Mouse (Mus musculus) cerebellum, adult 18-20 months (tissue): ENCODE results near the gene Ankrd34a.
"Not testable (repeated sequence)": the region's sequence is repeated elsewhere in the genome, so short reads cannot be mapped to it uniquely, and the experiment has no call there.

ENCODE experiments used
- DNase-seq, 2 experiments: peaks; one replicate each; pipeline ENCODE4 v3.0.0; 2021

The Ankrd34a gene

GRCm38 (mm10) chr3:96581141-96581540 is 15.3 kb upstream of the Ankrd34a start:
- DNase-seq = no peak

DNA sequence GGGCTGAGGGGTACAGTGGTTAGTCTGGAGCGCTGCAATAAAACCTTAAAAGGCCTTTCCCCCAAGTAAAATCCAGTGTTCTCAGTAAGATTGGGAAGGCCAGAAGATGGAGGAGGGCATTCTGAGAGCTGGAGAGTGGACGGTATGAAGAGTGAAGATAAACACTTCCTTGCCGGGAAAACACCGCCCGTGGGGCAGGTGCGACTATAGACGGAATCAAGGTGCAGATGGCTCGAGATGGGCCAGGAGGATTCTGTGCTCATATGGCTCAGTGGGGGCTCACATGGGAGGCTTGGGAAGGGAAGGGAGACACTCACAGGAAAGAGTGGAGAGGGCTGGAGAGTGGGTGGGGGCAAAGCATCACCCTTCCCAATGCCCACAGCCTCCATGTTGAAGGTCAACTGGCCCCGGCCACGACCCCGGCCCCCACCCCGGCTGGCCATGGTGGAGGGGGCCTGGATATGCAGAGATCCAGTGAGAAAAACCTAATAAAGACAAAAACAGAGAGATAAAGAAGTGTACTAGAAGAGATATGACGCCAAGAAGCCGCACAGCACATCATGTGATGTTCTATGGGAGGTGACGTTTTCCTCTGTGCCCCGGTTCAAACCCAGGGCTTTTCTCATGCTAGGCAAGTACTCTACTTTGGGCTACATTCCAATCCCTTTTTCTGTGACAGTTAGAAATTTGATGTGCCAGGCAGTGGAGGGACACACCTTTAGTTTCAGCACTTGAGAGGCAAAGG is 14.5 kb upstream of the Ankrd34a start:
- DNase-seq = no peak

GRCm38 (mm10) chr3:96583386-96583785 is 13.1 kb upstream of the Ankrd34a start:
- DNase-seq = no peak

GRCm38 (mm10) chr3:96590657-96591056 is 5.8 kb upstream of the Ankrd34a start:
- no peak for DNase-seq

DNA sequence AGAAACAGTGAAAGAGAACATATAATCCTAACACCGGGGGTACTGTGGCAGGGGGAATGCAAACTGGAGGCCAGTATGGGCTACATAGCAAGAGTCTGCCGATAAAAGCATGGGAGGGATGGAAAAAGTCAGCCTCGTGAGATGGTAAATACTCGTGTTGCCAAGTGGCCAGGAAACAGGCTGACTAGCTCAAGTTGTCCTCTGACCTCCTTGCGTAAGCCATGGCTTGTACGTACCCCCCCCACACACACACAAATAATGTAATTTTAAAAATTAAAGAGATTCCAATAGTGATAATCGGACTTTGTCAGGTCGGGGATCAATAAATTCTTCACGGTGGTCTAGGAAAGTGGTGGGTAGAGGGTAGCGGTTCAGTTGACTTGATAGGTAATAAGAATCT is 3.1 kb upstream of the Ankrd34a start:
- DNase-seq = peak in 1 of 2 experiments; percentile 52

GRCm38 (mm10) chr3:96593790-96594560 is 2.5 kb upstream of the Ankrd34a start, which contains the start of gene Polr3gl:
Gene Polr3gl (minus strand): TSS chr3:96594181.
- peak; percentile 96 to 98 for DNase-seq

GRCm38 (mm10) chr3:96594851-96595250 is 1.6 kb upstream of the Ankrd34a start:
- no peak for DNase-seq

GRCm38 (mm10) chr3:96595661-96596060 is 775 bp upstream of the Ankrd34a start:
- DNase-seq = peak; percentile 53 to 62

- DNase-seq = peak in 1 of 2 experiments; percentile 45
These were observed 419 bp downstream of the Ankrd34a start for GRCm38 (mm10) chr3:96596855-96597254.

- DNase-seq = peak; percentile 52 to 67
These were observed 1.0 kb downstream of the Ankrd34a start for GRCm38 (mm10) chr3:96597435-96597891.

DNA sequence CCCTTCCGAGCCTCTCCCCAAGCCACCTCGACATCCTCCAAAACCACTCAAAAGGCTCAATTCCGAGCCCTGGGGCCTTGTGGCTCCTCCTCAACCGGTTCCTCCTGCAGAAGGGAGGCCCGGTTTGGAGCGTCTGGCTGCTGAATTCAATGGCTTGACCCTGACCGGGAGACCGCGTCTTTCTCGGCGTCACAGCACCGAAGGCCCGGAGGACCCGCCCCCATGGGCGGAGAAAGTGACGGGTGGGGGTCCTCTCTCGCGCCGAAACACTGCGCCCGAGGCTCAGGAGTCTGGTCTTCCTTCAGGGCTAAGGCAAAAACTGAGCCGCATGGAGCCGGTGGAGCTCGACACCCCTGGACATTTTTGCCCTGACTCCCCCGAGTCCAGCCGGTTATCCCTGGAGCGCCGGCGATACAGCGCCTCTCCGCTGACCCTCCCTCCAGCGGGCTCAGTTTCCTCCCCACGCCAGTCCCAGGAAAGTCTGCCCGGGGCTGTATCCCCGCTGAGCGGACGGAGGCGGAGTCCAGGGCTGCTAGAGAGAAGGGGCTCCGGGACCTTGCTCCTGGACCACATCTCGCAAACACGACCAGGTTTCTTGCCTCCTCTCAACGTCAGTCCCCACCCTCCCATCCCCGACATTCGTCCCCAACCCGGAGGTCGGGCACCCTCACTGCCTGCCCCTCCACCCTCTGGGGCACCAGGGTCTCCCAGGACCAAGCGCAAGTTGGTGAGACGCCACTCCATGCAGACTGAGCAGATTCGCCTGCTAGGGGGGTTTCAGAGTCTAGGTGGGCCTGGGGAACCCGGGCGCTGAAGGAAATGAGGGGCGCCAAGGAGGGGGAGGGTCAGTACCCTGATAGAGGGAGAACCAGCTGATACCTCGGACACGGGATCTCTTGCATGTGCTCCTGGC is 2.0 kb downstream of the Ankrd34a start:
- peak; percentile 69 to 70 for DNase-seq

GRCm38 (mm10) chr3:96599069-96599393 is 2.6 kb downstream of the Ankrd34a start:
- DNase-seq = no peak

DNA sequence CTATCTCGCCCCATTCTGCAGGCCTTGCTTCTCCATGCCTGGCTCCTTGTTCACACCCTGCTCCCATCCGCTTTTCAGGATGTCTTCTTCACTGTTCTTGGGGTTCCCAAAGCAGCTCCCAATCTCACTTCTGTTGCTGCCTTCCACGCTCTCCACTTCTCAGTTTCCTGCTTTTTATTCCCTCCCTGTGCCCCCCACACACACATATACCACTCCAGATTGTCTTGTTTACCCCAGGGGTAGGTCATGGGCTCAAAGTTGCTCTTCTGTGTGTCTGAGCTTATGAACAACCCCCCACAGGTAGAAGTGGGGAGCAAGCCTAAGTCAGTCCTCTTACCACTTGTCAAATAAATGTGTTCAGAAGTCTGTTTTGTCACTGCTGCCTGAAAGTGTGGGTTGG is 3.0 kb downstream of the Ankrd34a start:
- DNase-seq = no peak

DNA sequence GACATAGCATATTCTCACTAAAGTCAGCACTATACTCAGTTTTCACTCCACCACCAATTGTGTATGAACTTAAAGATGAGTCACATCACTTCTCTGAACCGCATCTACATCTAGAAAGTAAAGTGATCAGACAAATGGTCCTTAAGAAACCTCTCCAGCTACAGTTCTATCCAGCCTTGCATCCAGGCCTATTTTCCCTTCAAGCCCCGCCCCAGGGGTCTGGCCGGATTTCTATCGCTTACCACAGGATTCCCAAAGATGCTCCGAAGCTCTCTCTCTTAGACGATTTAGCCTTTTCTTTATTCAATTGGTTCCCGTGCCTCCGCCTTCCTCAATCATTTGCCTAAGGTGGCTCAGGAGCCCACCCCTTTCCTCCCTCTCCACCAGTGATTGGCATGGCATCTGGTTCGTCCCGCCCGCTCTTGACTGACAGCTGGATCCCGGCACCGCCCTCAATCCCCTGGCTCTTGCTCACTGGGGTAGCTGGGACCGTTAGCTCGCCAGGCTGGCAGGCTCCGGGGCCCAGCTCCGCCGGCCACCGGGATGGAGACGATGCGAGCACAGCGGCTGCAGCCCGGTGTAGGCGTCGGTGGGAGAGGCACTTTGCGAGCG is 4.3 kb downstream of the Ankrd34a start, which contains the start of gene Lix1l:
TSS of gene Lix1l (plus strand) at position 511 of the 612 bp plus-strand sequence.
- peak; percentile 89 to 97 for DNase-seq

GRCm38 (mm10) chr3:96601251-96601787 is 4.9 kb downstream of the Ankrd34a start:
- DNase-seq = peak; percentile 76

DNA sequence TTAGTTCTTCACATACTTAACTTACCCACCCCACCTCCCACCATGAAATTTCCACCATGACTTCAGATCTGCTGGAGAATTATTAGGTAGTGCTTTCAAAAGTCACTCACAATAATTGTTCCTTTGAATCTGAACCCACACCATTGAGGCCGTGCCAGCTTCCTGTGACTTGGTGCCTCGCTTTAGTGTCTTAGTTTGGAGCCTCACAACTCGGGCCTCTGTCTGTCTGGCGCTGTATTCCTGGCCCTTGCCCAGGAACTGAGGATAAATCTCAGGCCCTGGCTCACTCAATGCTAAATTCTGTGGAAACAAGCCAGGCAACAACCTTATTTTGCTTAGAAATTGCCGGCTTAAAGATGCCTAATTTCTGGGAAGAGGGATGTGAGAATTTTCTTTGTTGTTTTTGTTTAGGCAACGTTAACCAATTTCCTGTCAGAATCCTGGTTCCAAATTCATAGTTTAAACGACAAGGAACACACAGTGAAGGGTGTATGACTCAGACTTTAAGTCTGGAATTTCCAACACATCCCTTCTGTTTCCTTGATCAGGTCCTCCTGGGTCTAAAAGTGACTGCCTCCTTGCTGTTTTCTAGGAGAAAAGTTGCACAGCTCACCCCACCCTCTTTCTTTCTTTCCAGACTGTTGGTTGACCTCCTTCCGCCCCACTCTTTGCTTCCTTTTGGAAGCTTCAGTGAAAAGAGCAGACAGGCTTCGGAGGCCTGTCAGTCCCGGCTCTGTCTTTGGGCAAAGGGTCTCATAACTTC is 5.7 kb downstream of the Ankrd34a start:
- DNase-seq = peak; percentile 39 to 51

DNA sequence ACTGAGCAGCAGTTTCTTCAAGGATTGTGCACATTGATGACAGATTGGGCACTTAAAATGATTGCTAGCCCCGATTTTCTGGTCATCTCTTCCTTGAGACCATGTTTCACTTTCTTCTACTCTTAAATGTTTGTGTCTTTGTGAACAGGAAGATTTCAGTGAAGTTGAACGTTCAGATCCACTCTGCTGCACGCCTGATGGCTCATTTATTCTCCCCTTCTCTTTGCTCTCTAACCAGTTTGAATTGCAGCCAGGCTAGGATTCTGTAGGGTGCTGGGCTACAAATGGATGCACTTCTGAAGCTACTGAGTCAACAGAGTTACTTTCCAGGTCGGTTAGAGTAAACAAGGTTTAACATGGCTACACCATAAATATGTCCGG is 6.3 kb downstream of the Ankrd34a start:
- no peak for DNase-seq

DNA sequence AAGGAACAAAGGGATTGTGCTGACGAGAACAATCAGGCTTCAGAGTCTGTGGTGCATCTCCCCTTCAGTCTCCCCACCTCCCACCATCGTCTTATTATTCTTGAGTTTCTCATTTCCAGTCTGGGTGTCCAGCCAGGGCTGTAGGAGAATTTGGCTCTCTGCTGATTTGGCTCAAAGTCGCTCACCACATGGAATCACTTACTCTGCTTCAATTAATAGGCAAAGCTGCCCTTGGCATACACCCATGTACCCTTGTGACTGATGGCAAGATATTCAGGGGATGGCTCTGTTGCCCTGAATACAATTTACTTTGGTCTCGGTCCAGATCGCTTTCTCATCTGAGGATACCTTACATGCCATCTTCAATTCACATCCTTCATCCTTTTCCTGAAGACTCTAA is 6.9 kb downstream of the Ankrd34a start:
- DNase-seq = peak; percentile 49 to 60

DNA sequence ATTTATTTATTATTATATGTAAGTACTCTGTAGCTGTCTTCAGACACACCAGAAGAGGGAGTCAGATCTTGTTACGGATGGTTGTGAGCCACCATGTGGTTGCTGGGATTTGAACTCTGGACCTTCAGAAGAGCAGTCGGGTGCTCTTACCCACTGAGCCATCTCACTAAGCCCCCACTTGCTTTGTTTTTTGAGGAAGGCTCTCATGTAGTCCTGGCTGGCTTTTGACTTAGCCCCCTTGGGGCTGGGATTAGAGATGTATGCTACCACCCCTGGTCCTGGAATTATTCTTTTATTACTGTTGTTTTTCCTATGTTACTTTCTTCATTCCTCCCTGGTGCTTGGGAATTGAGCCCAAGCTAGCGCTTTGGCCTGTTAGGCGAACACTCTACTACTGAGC is 9.6 kb downstream of the Ankrd34a start:
- not testable (repeated sequence) for DNase-seq

DNA sequence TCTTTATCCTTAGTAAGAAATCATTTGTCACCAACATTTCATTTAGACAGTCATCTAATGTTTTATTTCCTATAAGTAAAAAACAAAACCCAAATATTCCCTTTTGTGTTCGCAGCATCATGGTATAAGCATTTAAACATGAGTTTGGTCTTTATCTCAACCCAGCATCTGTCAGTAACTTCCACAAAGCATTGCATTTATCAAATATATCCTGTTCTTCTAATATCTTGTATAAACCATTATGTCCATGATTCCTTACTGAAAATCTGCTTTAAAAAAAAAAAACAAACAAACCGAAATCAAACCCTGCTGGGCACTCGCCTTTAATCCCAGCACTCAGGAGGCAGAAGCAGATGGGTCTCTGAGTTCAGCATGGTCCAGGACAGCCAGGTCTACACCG is 10.2 kb downstream of the Ankrd34a start:
- DNase-seq = no peak

GRCm38 (mm10) chr3:96617941-96618340 is 21.5 kb downstream of the Ankrd34a start:
- no peak for DNase-seq
